Comparison of ENCODE assay signal across 8 mouse cellular contexts in the genomic region with DNA sequence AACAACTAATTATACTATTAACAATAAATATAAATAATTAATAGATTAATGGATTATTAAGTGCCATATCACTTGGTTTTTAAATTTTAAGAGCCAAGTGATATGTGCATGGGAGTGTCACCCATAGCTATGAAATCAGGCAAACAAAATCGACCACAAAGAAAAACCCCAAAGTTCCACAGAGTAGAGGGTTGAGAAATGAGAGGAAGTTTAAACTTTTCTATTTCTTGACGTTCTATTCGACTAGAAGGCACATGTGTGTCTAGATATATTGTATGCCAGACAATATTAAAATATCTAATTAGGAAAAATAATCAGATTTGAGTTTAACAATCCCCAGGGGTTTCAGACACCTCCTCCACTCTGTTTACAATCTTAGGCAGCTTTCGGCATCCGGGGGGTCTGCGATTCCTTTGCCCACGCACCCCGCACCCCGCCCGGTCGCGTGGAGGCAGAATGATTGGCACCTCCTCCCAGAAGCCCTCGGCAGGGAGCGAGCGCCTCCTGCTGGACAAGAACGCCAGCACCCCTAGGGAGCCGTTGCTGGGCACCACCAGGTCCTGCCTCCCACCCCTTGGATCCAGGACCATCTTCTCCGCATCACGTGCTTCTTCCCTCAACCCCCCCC. TPM values are rescaled to one million over a fixed set of nuclear protein-coding genes. Genes with fewer than 3 reads are reported as not detected.
DNase-seq lines count a peak whose midpoint lies in the region; ATAC-seq lines count a peak whose summit lies in the region.

No protein-coding gene starts in this region.

- H3K27me3 ChIP-seq in forebrain, embryonic 10.5 days (ENCODE audit: poor library complexity, severe bottlenecking): peaks cover 6% of the 10 kb centered on the region
- H3K27me3 ChIP-seq in heart, embryonic 15.5 days: no peaks in the 10 kb centered on the region
- no peaks in the 10 kb centered on the region for H3K27me3 ChIP-seq in liver, embryonic 15.5 days
- H3K27me3 ChIP-seq in neural tube, embryonic 12.5 days (replicated peaks): no peaks in the 10 kb centered on the region

- ATAC-seq in CD4-positive, CD25-positive, alpha-beta regulatory T cell, adult 4 months: peak; percentile 92
- ATAC-seq in heart, embryonic 15.5 days (replicated peaks; ENCODE audit: insufficient number of reproducible peaks, insufficient read depth, low FRiP score, low read depth): peak; percentile 48
- no peak for ATAC-seq in liver, embryonic 15.5 days (ENCODE audit: insufficient read depth)
- ATAC-seq in neural tube, embryonic 12.5 days (ENCODE audit: low FRiP score, low read depth): no peak

- 8% methylated on average over 19 of the region's 19 CpGs for WGBS in forebrain, embryonic 10.5 days
- WGBS in heart, embryonic 15.5 days: 4% methylated on average over 19 of the region's 19 CpGs
- WGBS in liver, embryonic 15.5 days (ENCODE audit: insufficient replicate concordance): 2% methylated on average over 19 of the region's 19 CpGs
- WGBS in neural tube, embryonic 12.5 days: 9% methylated on average over 19 of the region's 19 CpGs

- peak overlapping the region; percentile 41; the same call in 1 of the 2 replicates for H3K27ac ChIP-seq in forebrain, embryonic 10.5 days
- H3K27ac ChIP-seq in heart, embryonic 15.5 days: peak overlapping the region; percentile 11; the same call in 1 of the 2 replicates
- no peak overlapping the region for H3K27ac ChIP-seq in liver, embryonic 15.5 days (replicated peaks)
- no peak overlapping the region for H3K27ac ChIP-seq in neural tube, embryonic 12.5 days

- H3K4me2 ChIP-seq in heart, embryonic 15.5 days: peak overlapping the region; percentile 58
- peak overlapping the region; percentile 56 for H3K4me2 ChIP-seq in liver, embryonic 15.5 days
- peak overlapping the region; percentile 49 for H3K4me2 ChIP-seq in neural tube, embryonic 12.5 days (replicated peaks)

- peak; percentile 74 for DNase-seq in brain, adult 2 months (ENCODE audit: low read depth, low spot score)
- peak; percentile 79 for DNase-seq in forebrain, embryonic 10.5 days (ENCODE audit: extremely low spot score, low spot score)
- peak; percentile 78 for DNase-seq in kidney, postnatal 14 days
- DNase-seq in testis, postnatal 10 days (ENCODE audit: low spot score): peak; percentile 95

- peak overlapping the region; percentile 41 for H3K4me3 ChIP-seq in forebrain, embryonic 10.5 days
- H3K4me3 ChIP-seq in heart, embryonic 15.5 days: no peak overlapping the region
- peak overlapping the region; percentile 18; the same call in 1 of the 2 replicates for H3K4me3 ChIP-seq in liver, embryonic 15.5 days (replicated peaks)
- no peak overlapping the region for H3K4me3 ChIP-seq in neural tube, embryonic 12.5 days

- H3K9ac ChIP-seq in heart, embryonic 15.5 days: no peak overlapping the region
- H3K9ac ChIP-seq in liver, embryonic 15.5 days: no peak overlapping the region
- no peak overlapping the region for H3K9ac ChIP-seq in neural tube, embryonic 12.5 days

- peaks cover 9% of the 10 kb centered on the region for H3K4me1 ChIP-seq in forebrain, embryonic 10.5 days
- H3K4me1 ChIP-seq in heart, embryonic 15.5 days (replicated peaks): peaks cover 38% of the 10 kb centered on the region
- peaks cover 13% of the 10 kb centered on the region for H3K4me1 ChIP-seq in liver, embryonic 15.5 days (replicated peaks)
- no peaks in the 10 kb centered on the region for H3K4me1 ChIP-seq in neural tube, embryonic 12.5 days

- H3K36me3 ChIP-seq in forebrain, embryonic 10.5 days (replicated peaks): no peaks in the 10 kb centered on the region
- H3K36me3 ChIP-seq in heart, embryonic 15.5 days: no peaks in the 10 kb centered on the region
- H3K36me3 ChIP-seq in liver, embryonic 15.5 days (replicated peaks): no peaks in the 10 kb centered on the region
- H3K36me3 ChIP-seq in neural tube, embryonic 12.5 days: no peaks in the 10 kb centered on the region

- 0 out of 2 replicates have a peak, but pooled peaks cover 5% of the 10 kb centered on the region for H3K9me3 ChIP-seq in forebrain, embryonic 10.5 days
- H3K9me3 ChIP-seq in heart, embryonic 15.5 days (replicated peaks): no peaks in the 10 kb centered on the region
- H3K9me3 ChIP-seq in liver, embryonic 15.5 days (replicated peaks): peaks cover 3% of the 10 kb centered on the region; the same call in 1 of the 2 replicates
- H3K9me3 ChIP-seq in neural tube, embryonic 12.5 days: no peaks in the 10 kb centered on the region

RNA-seq across cellular contexts. Expression of gene Spocd1, which starts 0.8 kb away (rescaled TPM):
- not detected for polyA plus RNA-seq in CD4-positive, CD25-positive, alpha-beta regulatory T cell, adult 4 months (2017; shearing (Covaris generic))
- not detected in 2 replicates for polyA plus RNA-seq in forebrain, embryonic 10.5 days (2016; fragmentation: Nextera tagmentation; extraction: Ambion mirVana)
- polyA plus RNA-seq in heart, embryonic 15.5 days (2015; fragmentation: Nextera tagmentation; extraction: Ambion mirVana): 0.30 and 0.31 TPM in 2 replicates
- not detected in 2 replicates for polyA plus RNA-seq in liver, embryonic 15.5 days (2015; fragmentation: Nextera tagmentation; extraction: Ambion mirVana)
- polyA plus RNA-seq in neural tube, embryonic 12.5 days (2016; fragmentation: Nextera tagmentation; extraction: Ambion mirVana): not detected in 2 replicates

RNA-seq across cellular contexts. Expression of gene Adgrb2, which starts 56.4 kb away (rescaled TPM):
- under 1 TPM in 1 of 2 experiments, not detected in 1; 0.34 TPM for polyA plus RNA-seq in CD4-positive, CD25-positive, alpha-beta regulatory T cell, adult 4 months (2017; shearing (Covaris generic))
- 0.84 and 1.4 TPM in 2 replicates for polyA plus RNA-seq in forebrain, embryonic 10.5 days (2016; fragmentation: Nextera tagmentation; extraction: Ambion mirVana)
- 1.3 and 2.2 TPM in 2 replicates for polyA plus RNA-seq in heart, embryonic 15.5 days (2015; fragmentation: Nextera tagmentation; extraction: Ambion mirVana)
- polyA plus RNA-seq in liver, embryonic 15.5 days (2015; fragmentation: Nextera tagmentation; extraction: Ambion mirVana): 0.06 and 0.22 TPM in 2 replicates
- polyA plus RNA-seq in neural tube, embryonic 12.5 days (2016; fragmentation: Nextera tagmentation; extraction: Ambion mirVana): 9.1 and 11.1 TPM in 2 replicates

Comparison
In these comparisons a context has a peak if more than half of its experiments do, and no peak if none do; other contexts are left out.
1. ATAC-seq: peak in CD4-positive, CD25-positive, alpha-beta regulatory T cell, adult 4 months (single experiment) and heart, embryonic 15.5 days (single experiment); none in liver, embryonic 15.5 days (single experiment) and neural tube, embryonic 12.5 days (single experiment).
2. H3K27ac ChIP-seq: peak in forebrain, embryonic 10.5 days (single experiment) and heart, embryonic 15.5 days (single experiment); none in liver, embryonic 15.5 days (single experiment) and neural tube, embryonic 12.5 days (single experiment).
3. H3K4me3 ChIP-seq: peak in forebrain, embryonic 10.5 days (single experiment) and liver, embryonic 15.5 days (single experiment); none in heart, embryonic 15.5 days (single experiment) and neural tube, embryonic 12.5 days (single experiment).
4. Peak in every context shown above with its lines, with median percentiles within 50 percentile points of each other: DNase-seq and H3K4me2 ChIP-seq.